Mouse (Mus musculus) small intestine, adult 2 months (tissue): ENCODE measurements around the gene Gba2.

ENCODE experiments used
- CTCF ChIP-seq: fragments of 200-500 bp; IDR thresholded peaks from 2 replicates; pipeline ENCODE4 v1.5.1; 2012; ENCODE audit warnings: low read depth, mild to moderate bottlenecking, control low read depth, inconsistent platforms, low read length, moderate library complexity, mixed read lengths; ENCODE audit not compliant: insufficient replicate concordance, insufficient read length; ENCODE audit errors: extremely low read depth
- POLR2A ChIP-seq: fragments of 200-500 bp; IDR thresholded peaks from 2 replicates; pipeline ENCODE4 v1.6.1; 2012; ENCODE audit warnings: low read depth, mild to moderate bottlenecking, control low read depth, inconsistent platforms, low read length, moderate library complexity

DNA sequence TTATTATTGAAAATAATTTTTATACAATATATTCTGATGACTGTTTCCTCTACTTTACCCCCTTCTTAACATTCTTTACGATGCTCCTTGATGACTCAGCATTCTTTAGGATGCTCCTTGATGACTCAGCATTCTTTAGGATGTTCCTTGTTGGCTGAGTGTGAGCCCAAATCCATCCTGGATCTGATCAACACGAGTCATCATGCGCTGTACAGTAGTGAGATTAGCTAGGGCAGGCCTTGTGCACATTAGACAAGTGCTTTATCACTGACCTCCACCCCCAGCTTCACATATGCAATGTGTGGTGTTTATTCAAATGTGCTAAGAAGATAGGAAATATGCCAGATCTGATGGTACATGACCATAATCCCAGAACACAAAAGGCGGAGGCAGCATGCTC, 19.5 kb upstream of the Gba2 start:
- no peak for TF ChIP-seq CTCF
- no peak for TF ChIP-seq POLR2A
